Mouse (Mus musculus) hindbrain, embryonic 10.5 days (tissue): ENCODE measurements at regions not wholly inside any gene's neighbourhood (a gene's known extent, or its start where the extent isn't known, plus 50 kb on each side); places are given as distances from the start of the nearest gene placed in this dataset.

Source experiments
- DNase-seq: peaks from one replicate; pipeline ENCODE4 v3.0.0-alpha.2; 2017; ENCODE audit warnings: low spot score
- H3K27ac ChIP-seq: fragments of 300-500 bp; sonication (generic); 2 replicates; pipeline ENCODE4 v1.5.1; 2016; ENCODE audit warnings: mild to moderate bottlenecking, moderate library complexity
- H3K27me3 ChIP-seq: fragments of 300-500 bp; sonication (generic); 2 replicates; pipeline ENCODE4 v1.6.1; 2016; ENCODE audit warnings: mild to moderate bottlenecking; ENCODE audit not compliant: poor library complexity, insufficient read depth, severe bottlenecking
- H3K36me3 ChIP-seq: fragments of 300-500 bp; sonication (generic); 2 replicates; pipeline ENCODE4 v1.6.1; 2016; ENCODE audit warnings: mild to moderate bottlenecking, moderate library complexity
- H3K4me1 ChIP-seq: fragments of 300-500 bp; sonication (generic); replicated peaks from 2 replicates; pipeline ENCODE4 v1.6.1; 2016; ENCODE audit warnings: mild to moderate bottlenecking
- H3K4me3 ChIP-seq: fragments of 300-500 bp; sonication (generic); 2 replicates; pipeline ENCODE4 v1.5.1; 2016; ENCODE audit warnings: mild to moderate bottlenecking, moderate library complexity
- H3K9me3 ChIP-seq: fragments of 300-500 bp; sonication (generic); 2 replicates; pipeline ENCODE4 v1.6.1; 2016; ENCODE audit warnings: mild to moderate bottlenecking, moderate library complexity
- WGBS: fragments of 180-500 bp; shearing (Covaris S2); methylation state at CpG from one replicate; pipeline ENCODE4 v1.1.7; 2016; 5-methylcytosine and 5-hydroxymethylcytosine counted together

GRCm38 (mm10) chr15:87339904-87340303, 204.2 kb upstream of the Fam19a5 start:
- H3K27ac ChIP-seq: no peak overlapping the region
- H3K9me3 ChIP-seq: no peaks in the 10 kb centered on the region
- H3K4me3 ChIP-seq: no peak overlapping the region
- H3K36me3 ChIP-seq: no peaks in the 10 kb centered on the region
- 80% methylated on average over 3 of the region's 3 CpGs for WGBS
- no peaks in the 10 kb centered on the region for H3K27me3 ChIP-seq
- DNase-seq: no peak
- 0 out of 2 replicates have a peak, but pooled peaks cover 3% of the 10 kb centered on the region for H3K4me1 ChIP-seq

- 90% methylated on average over 1 of the region's 1 CpGs for WGBS
- DNase-seq: no peak
- H3K9me3 ChIP-seq: no peaks in the 10 kb centered on the region
- no peaks in the 10 kb centered on the region for H3K4me1 ChIP-seq
- no peaks in the 10 kb centered on the region for H3K36me3 ChIP-seq
- H3K4me3 ChIP-seq: no peak overlapping the region
- no peaks in the 10 kb centered on the region for H3K27me3 ChIP-seq
- no peak overlapping the region for H3K27ac ChIP-seq
Measured at GRCm38 (mm10) chr15:87342656-87343055, 201.4 kb upstream of the Fam19a5 start.

DNA sequence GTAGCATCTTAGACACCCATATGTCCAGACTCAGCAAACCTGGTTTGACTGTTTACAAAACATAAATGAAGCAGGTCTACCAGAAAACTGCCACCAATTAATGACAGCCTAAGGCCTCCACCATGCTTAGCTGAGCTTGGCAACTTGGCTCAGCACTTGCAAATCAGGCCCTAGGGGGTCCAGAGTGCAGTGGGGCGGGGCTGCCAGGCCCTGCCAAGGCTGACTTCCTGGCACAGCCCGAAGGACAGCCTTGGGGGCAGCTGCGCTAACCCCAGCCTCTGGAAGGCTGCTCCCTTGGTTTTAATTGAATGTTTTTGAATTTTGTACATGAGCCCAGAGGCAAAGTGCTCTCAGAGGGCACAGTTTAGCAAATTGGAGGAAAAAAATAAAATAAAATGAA, 198.3 kb upstream of the Fam19a5 start:
- H3K27me3 ChIP-seq: no peaks in the 10 kb centered on the region
- H3K27ac ChIP-seq: no peak overlapping the region
- no peak overlapping the region for H3K4me3 ChIP-seq
- 0 out of 2 replicates have a peak, but pooled peaks cover 4% of the 10 kb centered on the region for H3K4me1 ChIP-seq
- H3K36me3 ChIP-seq: no peaks in the 10 kb centered on the region
- no peak for DNase-seq
- 64% methylated on average over 3 of the region's 3 CpGs for whole genome bisulfite sequencing
- H3K9me3 ChIP-seq: no peaks in the 10 kb centered on the region

DNA sequence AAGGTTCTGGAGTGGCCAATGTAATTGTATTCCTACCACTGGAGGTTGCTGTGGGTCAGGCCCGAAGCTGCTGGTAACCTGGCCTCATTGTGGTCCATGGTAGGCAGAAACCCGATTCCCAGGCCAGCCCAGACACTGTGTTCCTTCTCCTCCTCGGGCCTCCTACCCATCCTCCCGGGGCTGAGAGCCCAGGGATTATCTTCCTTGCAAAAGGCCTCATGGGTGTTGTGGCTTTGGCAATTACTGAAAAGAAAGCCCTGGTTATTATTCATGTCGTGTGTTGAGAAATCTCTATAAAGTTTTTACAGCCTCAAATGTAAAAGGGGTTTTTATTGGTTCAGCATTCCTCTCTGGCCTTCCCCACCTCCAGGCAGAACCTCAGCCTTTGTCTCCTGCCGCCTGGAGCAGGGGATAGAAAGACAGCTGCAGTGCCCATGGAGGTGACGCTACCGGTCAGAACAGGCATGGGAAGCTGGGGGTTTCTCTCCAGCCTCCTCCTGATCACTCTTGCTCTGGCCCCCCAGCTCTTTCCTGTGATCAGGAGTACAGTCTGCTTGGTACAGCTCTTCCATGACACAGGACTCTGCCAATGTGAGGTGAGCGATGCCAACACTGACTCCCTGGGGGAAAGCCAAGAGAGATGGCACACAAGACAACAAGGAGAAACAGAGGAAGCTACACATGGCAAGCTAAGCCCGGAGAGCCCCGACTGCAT, 194.4 kb upstream of the Fam19a5 start:
- WGBS: 67% methylated on average over 11 of the region's 11 CpGs
- Histone ChIP-seq H3K4me3 (no peak overlapping the region), H3K27ac (peak overlapping the region; percentile 3; the same call in 1 of the 2 replicates), H3K4me1 (0 out of 2 replicates have a peak, but pooled peaks cover 4% of the 10 kb centered on the region), H3K27me3 (no peaks in the 10 kb centered on the region), H3K36me3 (no peaks in the 10 kb centered on the region), H3K9me3 (no peaks in the 10 kb centered on the region)
- no peak for DNase-seq

DNA sequence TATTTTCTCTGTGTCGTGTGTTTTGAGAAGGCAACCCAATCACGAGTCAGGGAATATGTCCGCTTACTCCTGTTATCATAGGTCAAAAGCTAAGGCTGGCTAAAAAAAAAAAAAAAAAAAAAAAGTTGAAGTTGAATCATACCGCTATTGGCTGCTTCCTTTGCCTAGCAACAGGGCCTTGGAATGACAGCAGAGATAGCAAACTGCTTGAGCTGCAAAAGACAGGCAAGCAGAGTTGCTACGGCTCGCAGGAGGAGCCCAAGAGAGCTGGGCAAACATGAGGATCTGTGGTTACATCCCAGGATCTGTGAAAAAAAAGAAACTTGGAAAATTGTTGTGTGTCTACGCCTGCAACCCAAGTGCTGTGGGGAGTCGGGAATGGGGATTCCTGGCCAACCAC, 191.3 kb upstream of the Fam19a5 start:
- 78% methylated on average over 8 of the region's 8 CpGs for WGBS
- no peaks in the 10 kb centered on the region for H3K9me3 ChIP-seq
- no peaks in the 10 kb centered on the region for H3K36me3 ChIP-seq

DNA sequence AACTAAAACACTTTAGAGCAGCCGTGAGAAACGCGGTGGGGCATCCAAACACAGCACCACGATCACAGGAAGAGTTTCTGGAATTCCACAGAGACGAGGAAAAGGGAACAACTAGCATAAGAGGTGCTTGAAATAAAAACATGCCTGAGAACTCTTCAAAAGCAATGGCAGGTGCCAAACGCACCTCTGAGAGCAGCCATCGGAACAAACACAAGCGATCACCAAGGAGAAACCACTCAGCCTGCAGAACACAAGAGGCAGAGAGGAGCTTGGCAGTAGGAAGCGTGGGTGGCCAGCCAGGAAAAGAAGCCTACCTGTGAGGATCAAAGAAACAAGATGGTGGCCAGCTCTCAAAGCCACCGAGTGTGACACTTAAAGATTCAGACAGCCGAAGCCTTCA, 190.2 kb upstream of the Fam19a5 start:
- no peaks in the 10 kb centered on the region for H3K9me3 ChIP-seq
- H3K27ac ChIP-seq: no peak overlapping the region
- no peak for DNase-seq
- H3K4me1 ChIP-seq: 0 out of 2 replicates have a peak, but pooled peaks cover 4% of the 10 kb centered on the region
- H3K4me3 ChIP-seq: no peak overlapping the region
- H3K36me3 ChIP-seq: no peaks in the 10 kb centered on the region
- WGBS: 90% methylated on average over 11 of the region's 11 CpGs
- H3K27me3 ChIP-seq: no peaks in the 10 kb centered on the region

More for the DNA sequence above, 191.3 kb upstream of the Fam19a5 start:
- Histone ChIP-seq H3K4me3 (no peak overlapping the region), H3K27ac (no peak overlapping the region), H3K4me1 (0 out of 2 replicates have a peak, but pooled peaks cover 4% of the 10 kb centered on the region), H3K27me3 (no peaks in the 10 kb centered on the region)
- no peak for DNase-seq

GRCm38 (mm10) chr15:87360457-87360856, 183.6 kb upstream of the Fam19a5 start:
- WGBS: 84% methylated on average over 3 of the region's 3 CpGs
- H3K36me3 ChIP-seq: no peaks in the 10 kb centered on the region
- H3K27ac ChIP-seq: no peak overlapping the region
- H3K4me3 ChIP-seq: no peak overlapping the region
- H3K4me1 ChIP-seq: no peaks in the 10 kb centered on the region
- H3K9me3 ChIP-seq: no peaks in the 10 kb centered on the region
- DNase-seq: no peak
- no peaks in the 10 kb centered on the region for H3K27me3 ChIP-seq

GRCm38 (mm10) chr15:87365712-87366361, 178.3 kb upstream of the Fam19a5 start:
- Histone ChIP-seq H3K4me3 (no peak overlapping the region), H3K36me3 (no peaks in the 10 kb centered on the region), H3K27ac (no peak overlapping the region), H3K9me3 (peaks cover 5% of the 10 kb centered on the region; the same call in 1 of the 2 replicates), H3K27me3 (no peaks in the 10 kb centered on the region), H3K4me1 (no peaks in the 10 kb centered on the region)
- 50% methylated on average over 8 of the region's 8 CpGs for WGBS
- no peak for DNase-seq

DNA sequence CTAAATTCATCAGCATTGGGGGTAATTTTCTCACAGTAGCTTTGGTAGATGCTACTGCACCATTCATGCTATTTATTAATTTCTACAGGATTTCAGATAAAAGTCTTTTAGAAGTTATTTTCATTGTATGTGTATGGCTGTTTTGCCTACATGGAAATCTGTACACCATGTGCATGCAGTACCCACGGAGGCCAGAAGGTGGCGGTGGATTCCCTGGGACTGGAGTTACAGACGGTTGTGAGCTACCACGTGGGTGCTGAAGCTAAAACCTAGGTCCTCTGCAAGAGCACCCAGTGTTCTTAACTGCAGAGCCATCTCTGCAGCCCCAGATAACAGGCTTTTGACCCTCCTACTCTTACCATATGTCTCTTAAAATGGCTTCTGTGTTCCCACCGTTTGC, 176.7 kb upstream of the Fam19a5 start:
- 44% methylated on average over 5 of the region's 5 CpGs for WGBS

DNA sequence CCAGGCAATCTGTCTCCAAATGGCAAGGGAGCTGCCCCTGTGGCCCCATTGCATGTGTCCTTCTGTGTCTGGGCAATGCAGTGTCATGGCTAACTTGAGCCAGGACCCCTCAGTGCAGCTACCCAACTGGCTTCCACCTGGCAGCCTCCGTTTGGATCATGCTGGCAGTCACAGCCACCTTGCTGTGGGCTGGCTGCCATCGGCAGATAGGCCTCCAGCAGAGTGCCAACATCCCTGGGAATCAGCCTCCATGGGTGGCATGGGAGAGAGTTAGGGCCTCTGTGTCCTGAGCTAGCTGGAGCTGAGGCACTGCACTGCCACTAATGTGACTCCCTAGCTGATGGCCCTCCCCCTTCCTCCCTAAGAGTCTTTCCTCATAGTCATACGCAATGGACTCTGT, 174.7 kb upstream of the Fam19a5 start:
- Histone ChIP-seq H3K27ac (no peak overlapping the region), H3K36me3 (no peaks in the 10 kb centered on the region), H3K9me3 (peaks cover 5% of the 10 kb centered on the region; the same call in 1 of the 2 replicates), H3K4me1 (no peaks in the 10 kb centered on the region), H3K27me3 (no peaks in the 10 kb centered on the region), H3K4me3 (no peak overlapping the region)
- DNase-seq: no peak
- WGBS: 86% methylated on average over 3 of the region's 3 CpGs

More for the DNA sequence above, 176.7 kb upstream of the Fam19a5 start:
- H3K9me3 ChIP-seq: peaks cover 5% of the 10 kb centered on the region; the same call in 1 of the 2 replicates
- no peaks in the 10 kb centered on the region for H3K36me3 ChIP-seq
- H3K4me1 ChIP-seq: no peaks in the 10 kb centered on the region
- DNase-seq: no peak
- no peak overlapping the region for H3K27ac ChIP-seq
- H3K27me3 ChIP-seq: no peaks in the 10 kb centered on the region
- H3K4me3 ChIP-seq: no peak overlapping the region

DNA sequence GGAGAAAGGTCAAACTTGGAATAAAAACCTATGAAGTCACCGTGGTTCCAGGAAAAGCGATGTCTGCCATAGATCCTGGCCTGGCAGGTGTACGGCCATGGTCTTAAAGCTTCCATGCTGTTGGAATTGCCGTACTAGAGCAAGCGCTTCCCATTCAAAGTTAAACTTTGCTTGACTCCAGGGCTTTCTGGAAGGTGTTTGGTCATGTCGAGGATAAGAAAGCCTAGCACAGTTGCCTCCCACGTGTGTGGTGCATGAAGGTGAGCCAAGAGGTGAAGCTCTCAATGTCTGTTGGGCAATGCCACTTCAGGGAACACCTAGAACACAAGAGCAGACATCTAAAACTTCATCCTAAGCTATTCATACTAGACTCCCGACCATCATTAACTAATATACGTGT, 174.3 kb upstream of the Fam19a5 start:
- Histone ChIP-seq H3K36me3 (no peaks in the 10 kb centered on the region), H3K9me3 (peaks cover 5% of the 10 kb centered on the region; the same call in 1 of the 2 replicates), H3K4me3 (no peak overlapping the region), H3K27me3 (no peaks in the 10 kb centered on the region), H3K27ac (no peak overlapping the region), H3K4me1 (no peaks in the 10 kb centered on the region)
- DNase-seq: no peak
- 93% methylated on average over 9 of the region's 9 CpGs for WGBS

DNA sequence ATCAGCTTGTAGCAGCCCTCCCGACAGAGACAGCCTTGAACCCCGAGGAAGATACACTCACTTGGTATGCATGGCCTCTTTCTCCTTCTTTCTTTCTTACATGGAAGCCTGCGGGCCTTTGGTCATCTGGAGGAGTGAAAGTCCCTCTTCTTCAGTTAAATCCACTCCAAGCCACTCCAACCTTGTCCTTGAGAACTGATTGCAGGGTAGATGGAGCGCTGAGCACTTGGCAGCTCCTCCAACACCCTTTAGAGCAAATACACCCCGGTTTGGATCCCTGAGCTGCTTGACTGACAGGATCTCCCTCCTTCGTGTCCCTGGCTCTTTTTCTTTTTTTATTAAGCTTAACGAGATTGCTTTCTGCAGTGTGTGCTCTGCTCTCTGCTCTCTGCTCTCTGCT, 173.3 kb upstream of the Fam19a5 start:
- Histone ChIP-seq H3K9me3 (peaks cover 5% of the 10 kb centered on the region; the same call in 1 of the 2 replicates), H3K27ac (no peak overlapping the region), H3K36me3 (no peaks in the 10 kb centered on the region), H3K27me3 (0 out of 2 replicates have a peak, but pooled peaks cover 2% of the 10 kb centered on the region), H3K4me1 (no peaks in the 10 kb centered on the region), H3K4me3 (no peak overlapping the region)
- DNase-seq: no peak
- WGBS: 79% methylated on average over 7 of the region's 7 CpGs

DNA sequence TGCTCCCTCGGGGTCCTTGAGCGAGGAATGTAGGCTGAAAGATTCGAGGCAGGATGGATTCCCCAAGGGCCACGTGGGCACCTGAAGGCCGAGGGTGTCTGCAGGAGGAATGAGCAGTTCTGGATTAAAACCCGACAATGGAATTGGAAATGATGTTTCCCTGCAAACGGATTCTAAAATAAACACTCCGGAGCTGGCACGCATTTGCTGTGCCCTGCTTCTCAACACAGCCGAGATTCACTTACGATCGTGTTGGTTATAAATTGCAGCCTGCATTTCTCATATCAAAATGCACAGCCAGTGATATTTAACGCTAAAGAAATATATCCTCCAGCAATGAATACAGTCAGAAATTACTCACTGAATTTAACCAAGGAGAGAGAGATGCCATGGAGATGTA, 169.4 kb upstream of the Fam19a5 start:
- H3K36me3 ChIP-seq: no peaks in the 10 kb centered on the region
- no peak overlapping the region for H3K27ac ChIP-seq
- H3K4me1 ChIP-seq: no peaks in the 10 kb centered on the region
- 89% methylated on average over 13 of the region's 13 CpGs for WGBS
- no peak for DNase-seq
- no peak overlapping the region for H3K4me3 ChIP-seq
- peaks cover 13% of the 10 kb centered on the region for H3K27me3 ChIP-seq
- H3K9me3 ChIP-seq: no peaks in the 10 kb centered on the region
